Mouse (Mus musculus): ENCODE results near the gene Vamp2. TPM values are rescaled to one million over a fixed set of nuclear protein-coding genes. Genes with fewer than 3 reads are reported as not detected.

The Vamp2 gene
- polyA plus RNA-seq, 1 experiment from 2014 or later = 79.9 TPM

DNA sequence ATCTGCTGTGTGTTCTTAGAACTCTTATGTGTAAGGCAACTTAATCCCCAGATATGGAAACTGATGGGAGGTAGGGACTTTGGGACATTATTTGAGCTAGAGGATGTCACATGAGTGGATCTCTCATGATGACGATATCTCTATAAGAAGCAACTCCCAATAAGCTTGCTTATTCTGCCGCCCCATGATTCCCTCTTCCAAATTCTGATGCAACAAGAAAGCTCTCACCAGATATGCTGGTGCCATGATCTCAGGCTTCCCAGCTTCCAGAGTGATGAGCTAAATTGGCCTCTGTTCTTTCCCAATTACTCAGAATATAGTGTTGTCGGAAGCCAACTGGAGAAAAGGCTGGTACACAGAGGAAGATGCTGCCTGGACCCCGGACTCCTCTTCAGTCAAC, 23.6 kb downstream of the Vamp2 start:
- no peak overlapping the region for H3K4me3 ChIP-seq (replicated peaks; ENCODE audit: low read length)
- no peak for ATAC-seq (ENCODE audit: insufficient read depth, low FRiP score)
- WGBS = 56% methylated on average over 4 of the region's 4 CpGs
- no peak overlapping the region for H3K9ac ChIP-seq (ENCODE audit: low read length)
- H3K9me3 ChIP-seq (replicated peaks; ENCODE audit: control insufficient read depth, low read length) = no peaks in the 10 kb centered on the region
- H3K36me3 ChIP-seq (ENCODE audit: control insufficient read depth, insufficient read depth, low read length) = peaks cover 5% of the 10 kb centered on the region
- no peaks in the 10 kb centered on the region for H3K27me3 ChIP-seq (ENCODE audit: control insufficient read depth, insufficient read depth, low read length)
- no peaks in the 10 kb centered on the region for H3K4me1 ChIP-seq (ENCODE audit: control insufficient read depth, insufficient read depth, low read length)
- H3K4me2 ChIP-seq (ENCODE audit: low read depth, low read length) = no peak overlapping the region
- no peak overlapping the region for H3K27ac ChIP-seq (ENCODE audit: low read length)

DNA sequence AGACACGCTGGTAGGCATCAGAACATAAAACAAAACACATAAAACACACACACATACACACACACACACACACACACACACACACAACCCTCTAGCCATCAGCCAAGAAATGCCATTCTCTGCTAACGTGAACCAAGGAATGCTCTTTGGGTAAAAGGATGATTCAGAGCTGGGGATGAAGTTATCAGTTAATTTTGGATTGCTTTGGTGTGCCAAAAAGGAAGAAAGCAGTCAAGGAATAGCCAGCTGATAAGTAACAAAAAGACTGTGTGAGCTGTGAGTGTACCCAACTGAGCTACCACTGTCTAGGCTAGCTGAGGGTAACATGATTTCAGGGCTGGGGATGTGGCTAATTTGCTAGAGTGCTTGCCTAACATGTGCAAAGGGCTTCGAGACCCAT, 25.7 kb downstream of the Vamp2 start:
- H3K9ac ChIP-seq (ENCODE audit: low read length) = no peak overlapping the region
- WGBS = 71% methylated on average over 3 of the region's 3 CpGs
- H3K4me2 ChIP-seq (ENCODE audit: low read depth, low read length) = no peak overlapping the region
- ATAC-seq (ENCODE audit: insufficient read depth, low FRiP score) = no peak
- H3K4me3 ChIP-seq (replicated peaks; ENCODE audit: low read length) = no peak overlapping the region
- H3K4me1 ChIP-seq (ENCODE audit: control insufficient read depth, insufficient read depth, low read length) = peaks cover 3% of the 10 kb centered on the region
- no peaks in the 10 kb centered on the region for H3K9me3 ChIP-seq (replicated peaks; ENCODE audit: control insufficient read depth, low read length)
- no peaks in the 10 kb centered on the region for H3K27me3 ChIP-seq (ENCODE audit: control insufficient read depth, insufficient read depth, low read length)
- no peak overlapping the region for H3K27ac ChIP-seq (ENCODE audit: low read length)
- no peaks in the 10 kb centered on the region; the same call in 1 of the 2 replicates for H3K36me3 ChIP-seq (ENCODE audit: control insufficient read depth, insufficient read depth, low read length)

DNA sequence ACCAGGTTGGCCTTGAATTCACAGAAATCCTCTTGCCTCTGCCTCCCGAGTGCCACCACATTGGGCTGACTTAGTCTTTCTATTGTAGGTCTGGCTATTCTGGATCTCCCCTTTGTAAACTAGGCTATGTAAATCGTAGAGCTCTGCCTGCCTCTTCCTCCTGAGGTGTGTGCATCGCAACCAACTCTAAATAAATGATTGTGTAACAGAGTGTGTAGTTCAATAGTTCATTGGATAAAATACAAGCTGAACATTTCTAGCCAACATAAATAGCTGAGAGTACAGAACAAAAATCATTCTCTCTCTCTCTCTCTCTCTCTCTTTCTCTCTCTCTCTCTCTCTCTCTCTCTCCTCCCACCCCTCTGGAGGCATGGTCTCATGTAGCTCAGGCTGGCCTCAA, 26.3 kb downstream of the Vamp2 start:
- Histone ChIP-seq H3K4me2 (ENCODE audit: low read depth, low read length) (no peak overlapping the region), H3K36me3 (ENCODE audit: control insufficient read depth, insufficient read depth, low read length) (no peaks in the 10 kb centered on the region), H3K9me3 (replicated peaks; ENCODE audit: control insufficient read depth, low read length) (no peaks in the 10 kb centered on the region), H3K4me1 (ENCODE audit: control insufficient read depth, insufficient read depth, low read length) (peaks cover 8% of the 10 kb centered on the region), H3K27ac (ENCODE audit: low read length) (no peak overlapping the region), H3K4me3 (replicated peaks; ENCODE audit: low read length) (no peak overlapping the region), H3K9ac (ENCODE audit: low read length) (no peak overlapping the region), H3K27me3 (ENCODE audit: control insufficient read depth, insufficient read depth, low read length) (no peaks in the 10 kb centered on the region)
- WGBS = 79% methylated on average over 3 of the region's 3 CpGs
- ATAC-seq (ENCODE audit: insufficient read depth, low FRiP score) = no peak

DNA sequence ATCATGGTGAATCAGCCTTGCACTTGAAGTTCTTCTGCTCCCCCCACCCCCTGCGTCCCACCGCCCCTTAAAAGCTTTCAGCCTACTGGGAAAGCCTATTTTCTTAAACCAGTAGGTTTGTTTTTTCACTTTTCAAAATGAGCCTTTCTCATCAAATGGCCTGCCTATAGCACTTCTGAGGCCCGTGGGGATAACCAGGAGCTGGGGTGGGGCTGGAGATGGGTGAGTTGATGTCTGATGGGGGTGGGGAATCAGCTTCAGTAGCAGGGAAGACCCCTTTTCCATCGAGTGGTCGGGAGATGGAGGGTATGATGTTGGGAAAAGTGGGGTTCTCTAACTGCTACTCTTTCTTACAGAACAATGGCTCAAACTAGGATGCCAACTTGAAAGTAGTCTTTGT, 28.6 kb downstream of the Vamp2 start:
- H3K4me3 ChIP-seq (replicated peaks; ENCODE audit: low read length) = no peak overlapping the region
- WGBS = 42% methylated on average over 5 of the region's 5 CpGs
- ATAC-seq (ENCODE audit: insufficient read depth, low FRiP score) = no peak
- no peaks in the 10 kb centered on the region for H3K9me3 ChIP-seq (replicated peaks; ENCODE audit: control insufficient read depth, low read length)
- H3K27ac ChIP-seq (ENCODE audit: low read length) = no peak overlapping the region
- no peak overlapping the region for H3K9ac ChIP-seq (ENCODE audit: low read length)
- peak overlapping the region; percentile 69; the same call in 1 of the 2 replicates for H3K4me2 ChIP-seq (ENCODE audit: low read depth, low read length)
- no peaks in the 10 kb centered on the region for H3K36me3 ChIP-seq (ENCODE audit: control insufficient read depth, insufficient read depth, low read length)
- no peaks in the 10 kb centered on the region for H3K27me3 ChIP-seq (ENCODE audit: control insufficient read depth, insufficient read depth, low read length)
- H3K4me1 ChIP-seq (ENCODE audit: control insufficient read depth, insufficient read depth, low read length) = peaks cover 21% of the 10 kb centered on the region

DNA sequence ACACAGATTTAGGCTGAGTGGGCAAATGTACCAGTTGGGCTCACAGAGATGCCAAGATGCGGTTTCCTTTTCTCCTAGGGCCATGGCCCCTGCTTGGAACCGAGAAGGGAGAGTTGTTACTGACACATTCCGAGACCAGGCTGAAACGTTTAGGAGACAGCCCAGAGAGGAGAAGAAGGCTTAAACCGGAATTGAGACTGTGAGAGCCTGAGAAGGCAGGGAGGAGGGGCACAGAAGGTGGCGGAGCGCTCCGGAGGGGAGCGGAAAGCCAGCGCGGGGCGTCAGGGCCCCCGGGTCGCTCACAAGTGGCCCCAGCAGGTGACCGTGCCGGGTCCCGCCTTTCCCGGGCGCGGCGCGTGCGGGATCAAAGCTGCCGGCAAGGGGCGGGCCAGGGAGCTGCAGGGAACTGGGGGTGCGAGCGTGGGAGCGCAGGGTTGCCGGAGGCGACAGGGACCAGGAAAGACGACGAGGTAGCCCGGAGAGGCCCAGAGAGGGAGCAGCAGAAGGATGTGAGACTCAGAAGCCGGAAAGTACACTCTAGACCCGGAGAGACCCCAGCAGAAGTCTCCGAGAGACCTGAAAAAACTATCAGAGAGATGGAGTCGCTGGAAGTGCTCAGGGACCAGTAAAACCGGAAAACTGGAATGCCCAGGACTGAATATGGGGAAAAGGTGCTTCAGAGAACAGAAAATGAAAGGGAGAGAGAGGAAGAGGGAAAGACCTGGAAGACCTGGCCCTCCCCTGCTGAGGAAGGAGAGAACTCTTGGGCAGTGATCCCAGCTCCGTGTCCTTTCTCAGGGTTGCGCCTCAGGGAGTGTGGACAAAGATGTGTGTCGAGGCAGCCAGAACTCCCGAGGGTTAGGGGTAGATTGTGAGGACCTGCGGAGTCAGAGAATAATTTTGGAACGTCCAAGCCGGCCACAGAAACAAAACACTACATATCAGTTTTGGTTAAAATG, 29.7 kb downstream of the Vamp2 start:
- Histone ChIP-seq H3K9me3 (replicated peaks; ENCODE audit: control insufficient read depth, low read length) (no peaks in the 10 kb centered on the region), H3K4me2 (ENCODE audit: low read depth, low read length) (peak overlapping the region; percentile 69), H3K36me3 (ENCODE audit: control insufficient read depth, insufficient read depth, low read length) (no peaks in the 10 kb centered on the region), H3K27me3 (ENCODE audit: control insufficient read depth, insufficient read depth, low read length) (no peaks in the 10 kb centered on the region), H3K4me3 (replicated peaks; ENCODE audit: low read length) (peak overlapping the region; percentile 66), H3K9ac (ENCODE audit: low read length) (peak overlapping the region; percentile 77), H3K27ac (ENCODE audit: low read length) (peak overlapping the region; percentile 87), H3K4me1 (ENCODE audit: control insufficient read depth, insufficient read depth, low read length) (peaks cover 21% of the 10 kb centered on the region)
- ATAC-seq (ENCODE audit: insufficient read depth, low FRiP score) = peak; percentile 34
- WGBS = under 1% methylated on average over 45 of the region's 45 CpGs

DNA sequence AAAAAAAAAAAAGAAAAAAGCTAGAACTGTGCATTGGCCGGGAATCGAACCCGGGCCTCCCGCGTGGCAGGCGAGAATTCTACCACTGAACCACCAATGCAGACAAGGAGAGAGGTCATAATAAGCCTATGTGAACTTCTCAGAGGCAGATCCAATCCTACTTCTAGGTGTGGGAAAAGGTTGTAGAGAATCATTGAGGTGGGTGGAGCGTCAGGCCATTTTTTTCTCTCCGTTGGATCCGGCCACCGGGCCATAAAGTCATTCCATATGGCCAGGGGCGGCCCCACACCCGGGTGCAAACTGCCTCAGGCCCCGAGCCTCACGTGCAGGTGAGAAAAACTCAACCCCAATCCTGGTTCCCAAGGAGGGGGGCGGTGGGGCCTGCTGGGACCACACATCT, 30.5 kb downstream of the Vamp2 start:
- WGBS = 2% methylated on average over 15 of the region's 15 CpGs
- Histone ChIP-seq H3K4me2 (ENCODE audit: low read depth, low read length) (peak overlapping the region; percentile 95), H3K4me1 (ENCODE audit: control insufficient read depth, insufficient read depth, low read length) (peaks cover 21% of the 10 kb centered on the region), H3K27me3 (ENCODE audit: control insufficient read depth, insufficient read depth, low read length) (no peaks in the 10 kb centered on the region), H3K27ac (ENCODE audit: low read length) (no peak overlapping the region; the same call in 1 of the 2 replicates), H3K36me3 (ENCODE audit: control insufficient read depth, insufficient read depth, low read length) (no peaks in the 10 kb centered on the region), H3K9ac (ENCODE audit: low read length) (0 out of 2 replicates have a peak overlapping the region, but pooled peaks have one; percentile 23), H3K4me3 (replicated peaks; ENCODE audit: low read length) (peak overlapping the region; percentile 66), H3K9me3 (replicated peaks; ENCODE audit: control insufficient read depth, low read length) (no peaks in the 10 kb centered on the region)
- ATAC-seq (ENCODE audit: insufficient read depth, low FRiP score) = no peak

DNA sequence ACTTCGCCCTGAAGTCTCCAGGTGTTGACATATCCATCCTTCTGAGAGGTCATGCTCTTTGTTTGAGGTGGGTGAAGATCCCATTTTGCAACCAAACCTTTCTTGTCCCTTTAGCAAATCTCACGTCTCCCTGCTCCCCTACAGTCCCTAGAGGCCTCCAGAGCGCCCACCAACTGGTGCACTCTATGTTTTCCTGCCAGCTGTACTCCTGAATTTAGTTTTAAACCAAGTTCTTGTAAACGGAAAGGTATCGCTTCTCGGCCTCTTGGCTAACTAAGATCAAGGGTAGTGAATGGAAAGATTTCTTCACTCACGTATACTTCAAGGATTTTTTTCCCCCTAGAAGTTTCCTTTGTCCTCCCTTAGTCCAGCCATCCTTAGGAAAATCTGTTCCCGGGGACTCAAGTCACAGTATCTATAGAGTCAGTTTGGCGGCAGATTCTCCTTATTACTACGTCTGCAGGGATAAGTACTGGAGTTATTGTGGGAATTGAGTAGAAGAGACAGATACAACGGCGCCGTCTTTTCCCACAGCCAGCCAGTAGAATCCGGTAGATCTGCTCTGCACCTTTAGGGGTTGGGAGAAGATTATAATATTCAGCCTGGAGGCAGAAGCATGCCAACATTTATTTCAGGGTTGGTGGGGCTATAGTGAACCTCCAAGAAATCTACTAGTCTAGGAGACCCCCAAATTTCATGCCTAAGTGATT, 31.3 kb downstream of the Vamp2 start:
- ATAC-seq (ENCODE audit: insufficient read depth, low FRiP score) = no peak
- Histone ChIP-seq H3K4me3 (replicated peaks; ENCODE audit: low read length) (peak overlapping the region; percentile 57), H3K4me1 (ENCODE audit: control insufficient read depth, insufficient read depth, low read length) (peaks cover 21% of the 10 kb centered on the region), H3K27me3 (ENCODE audit: control insufficient read depth, insufficient read depth, low read length) (no peaks in the 10 kb centered on the region), H3K9ac (ENCODE audit: low read length) (peak overlapping the region; percentile 65; the same call in 1 of the 2 replicates), H3K36me3 (ENCODE audit: control insufficient read depth, insufficient read depth, low read length) (no peaks in the 10 kb centered on the region), H3K4me2 (ENCODE audit: low read depth, low read length) (peak overlapping the region; percentile 95), H3K27ac (ENCODE audit: low read length) (no peak overlapping the region), H3K9me3 (replicated peaks; ENCODE audit: control insufficient read depth, low read length) (no peaks in the 10 kb centered on the region)
- WGBS = 49% methylated on average over 14 of the region's 14 CpGs

DNA sequence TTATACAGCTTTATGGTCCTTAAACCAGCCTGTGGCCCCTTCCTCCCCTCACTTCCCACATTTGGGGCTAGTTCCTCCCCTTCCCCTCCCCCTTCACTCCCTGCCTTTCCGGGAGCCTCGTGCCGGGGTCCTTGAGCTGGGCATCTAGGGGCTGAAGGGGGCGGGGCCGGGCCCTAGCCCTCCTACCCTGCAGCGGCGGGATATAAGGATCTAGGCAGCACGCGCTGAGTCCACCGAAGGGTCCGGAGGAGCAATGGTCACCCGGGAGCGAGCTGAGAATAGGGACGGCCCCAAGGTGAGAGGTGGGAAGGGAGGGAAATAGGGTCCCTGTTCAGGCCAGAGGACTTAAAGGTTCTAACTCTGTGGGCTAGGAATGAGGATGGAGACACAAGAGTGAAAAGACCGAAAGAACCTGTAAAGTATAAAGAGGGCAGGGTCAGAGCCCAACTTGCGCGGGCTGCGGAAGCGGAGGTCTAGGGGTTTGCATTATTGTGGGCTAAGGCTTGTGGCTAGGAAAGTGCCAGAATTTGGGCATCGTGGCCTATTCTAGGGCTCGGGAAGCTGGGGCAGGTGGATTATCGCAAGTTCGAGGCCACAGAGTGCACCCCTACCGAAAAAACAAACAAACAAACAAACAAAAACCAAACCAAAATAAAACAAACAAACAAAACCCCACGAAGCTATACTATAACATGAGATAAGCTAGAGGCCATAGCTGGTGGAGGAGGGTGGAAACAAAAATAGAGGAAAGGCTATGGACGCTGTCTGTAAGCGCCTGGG, 32.1 kb downstream of the Vamp2 start, which contains the start of gene Hes7:
Gene Hes7, plus strand, starts transcription at position 184 of the 780 bp plus-strand sequence.
- ATAC-seq (ENCODE audit: insufficient read depth, low FRiP score) = no peak
- Histone ChIP-seq H3K27ac (ENCODE audit: low read length) (no peak within 1 kb of the TSS), H3K9ac (ENCODE audit: low read length) (peak within 1 kb of the TSS; percentile 85)

More for the DNA sequence above, 32.1 kb downstream of the Vamp2 start, which contains the start of gene Hes7:
- Histone ChIP-seq H3K27me3 (ENCODE audit: control insufficient read depth, insufficient read depth, low read length) (no peaks in the 10 kb centered on the region), H3K4me2 (ENCODE audit: low read depth, low read length) (peak within 1 kb of the TSS; percentile 95), H3K36me3 (ENCODE audit: control insufficient read depth, insufficient read depth, low read length) (no peaks in the 10 kb centered on the region), H3K9me3 (replicated peaks; ENCODE audit: control insufficient read depth, low read length) (no peaks in the 10 kb centered on the region), H3K4me3 (replicated peaks; ENCODE audit: low read length) (peak within 1 kb of the TSS; percentile 57), H3K4me1 (ENCODE audit: control insufficient read depth, insufficient read depth, low read length) (peaks cover 21% of the 10 kb centered on the region)
- WGBS = 3% methylated on average over 27 of the region's 27 CpGs

Measured in stomach, embryonic 16.5 days (tissue).